Mouse (Mus musculus): ENCODE results near the gene Clspn. TPM values are rescaled to one million over a fixed set of nuclear protein-coding genes. Genes with fewer than 3 reads are reported as not detected.
A peak's percentile ranks its signal among the peaks of the same experiment; 100 is the strongest.

Gene Clspn
- 40.8 and 52.9 TPM in 2 replicates for polyA plus RNA-seq (2016; fragmentation: Nextera tagmentation; extraction: Ambion mirVana)

GRCm38 (mm10) chr4:126556809-126557711 is at the start of gene Clspn:
Gene Clspn, plus strand, starts transcription at chr4:126556935.
- WGBS, result 1% methylated on average over 54 of the region's 54 CpGs

DNA sequence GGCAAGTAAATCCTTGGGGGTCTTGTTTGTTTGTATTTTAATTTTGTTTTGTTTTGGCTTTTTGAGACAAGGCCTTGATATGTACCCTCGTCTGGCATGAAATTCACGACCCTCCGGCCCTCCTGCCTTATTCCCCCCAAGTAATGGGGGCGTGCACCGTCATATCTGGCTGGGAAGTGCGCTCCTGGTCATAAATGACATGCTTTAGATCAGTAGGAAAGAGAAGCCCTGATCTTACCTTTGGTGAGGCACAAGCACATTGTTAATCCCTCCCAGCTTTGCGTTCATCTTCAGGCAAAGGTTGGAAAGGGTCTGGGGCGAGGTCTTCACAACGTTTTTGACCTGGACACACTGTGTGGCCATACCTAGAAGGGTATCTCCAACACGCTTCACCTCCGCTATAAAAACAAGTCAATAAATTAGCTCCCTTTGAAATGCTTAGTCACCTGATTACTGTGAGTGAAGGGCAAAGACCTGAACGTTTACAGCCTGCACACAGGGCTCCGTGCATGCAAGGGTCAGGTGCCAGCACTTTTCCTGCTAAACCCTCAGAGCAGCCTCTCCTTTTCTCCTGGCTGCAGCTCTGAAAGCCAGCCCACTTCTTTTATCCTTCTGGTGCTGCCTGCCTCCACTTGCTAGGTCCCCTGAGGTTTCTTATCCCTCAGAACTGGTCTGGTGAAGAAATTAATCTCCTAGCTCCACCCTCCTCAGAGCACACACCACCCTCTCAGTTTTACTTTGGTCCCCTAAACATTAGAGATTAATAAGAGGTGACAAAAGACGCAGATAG is 48.4 kb upstream of the Clspn start:
- Histone ChIP-seq H3K4me2 (no peak overlapping the region), H3K4me1 (replicated peaks) (no peaks in the 10 kb centered on the region), H3K27ac (no peak overlapping the region), H3K36me3 (peaks cover 18% of the 10 kb centered on the region; the same call in 1 of the 2 replicates), H3K9ac (replicated peaks) (no peak overlapping the region), H3K4me3 (replicated peaks) (no peak overlapping the region), H3K9me3 (no peaks in the 10 kb centered on the region), H3K27me3 (no peaks in the 10 kb centered on the region)
- WGBS, result 62% methylated on average over 14 of the region's 14 CpGs
- ATAC-seq (ENCODE audit: insufficient number of reproducible peaks, insufficient read depth, low FRiP score, low TSS enrichment, low read depth), result no peak

More at GRCm38 (mm10) chr4:126556809-126557711, at the start of gene Clspn:
- peak; percentile 97 for ATAC-seq (ENCODE audit: insufficient number of reproducible peaks, insufficient read depth, low FRiP score, low TSS enrichment, low read depth)
- peak within 1 kb of the TSS; percentile 62 for H3K4me2 ChIP-seq
- peaks cover 13% of the 10 kb centered on the region for H3K4me1 ChIP-seq (replicated peaks)
- H3K4me3 ChIP-seq (replicated peaks), result peak within 1 kb of the TSS; percentile 69
- H3K36me3 ChIP-seq, result peaks cover 21% of the 10 kb centered on the region
- H3K9me3 ChIP-seq, result no peaks in the 10 kb centered on the region
- no peaks in the 10 kb centered on the region for H3K27me3 ChIP-seq
- peak within 1 kb of the TSS; percentile 86 for H3K27ac ChIP-seq
- peak within 1 kb of the TSS; percentile 71 for H3K9ac ChIP-seq (replicated peaks)

DNA sequence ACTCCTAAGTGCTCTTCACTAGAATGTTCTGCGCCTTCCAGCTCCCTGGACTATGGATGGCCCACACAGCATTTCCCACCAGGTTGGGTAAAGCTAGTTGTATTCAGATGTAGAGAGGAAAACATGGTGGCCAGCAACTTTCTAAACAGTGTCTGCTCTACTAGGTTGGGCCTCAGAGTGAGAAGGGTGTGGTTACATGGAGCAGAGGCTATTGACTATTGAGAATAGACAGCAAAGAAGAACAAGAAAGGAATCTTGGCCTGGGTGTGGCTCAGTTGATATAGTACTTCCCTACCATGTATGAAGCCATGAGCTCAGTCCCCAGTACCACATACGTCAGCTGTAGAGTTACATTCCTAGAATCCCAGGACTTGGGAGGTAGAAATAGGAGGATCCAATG is 47.7 kb upstream of the Clspn start:
- H3K27ac ChIP-seq, result no peak overlapping the region
- H3K4me2 ChIP-seq, result no peak overlapping the region
- no peaks in the 10 kb centered on the region for H3K9me3 ChIP-seq
- H3K9ac ChIP-seq (replicated peaks), result no peak overlapping the region
- H3K4me1 ChIP-seq (replicated peaks), result no peaks in the 10 kb centered on the region
- no peak overlapping the region for H3K4me3 ChIP-seq (replicated peaks)
- peaks cover 18% of the 10 kb centered on the region; the same call in 1 of the 2 replicates for H3K36me3 ChIP-seq
- no peak for ATAC-seq (ENCODE audit: insufficient number of reproducible peaks, insufficient read depth, low FRiP score, low TSS enrichment, low read depth)
- H3K27me3 ChIP-seq, result no peaks in the 10 kb centered on the region
- 89% methylated on average over 2 of the region's 2 CpGs for WGBS

GRCm38 (mm10) chr4:126511013-126511412 is 45.7 kb upstream of the Clspn start:
- Histone ChIP-seq H3K27me3 (no peaks in the 10 kb centered on the region), H3K9ac (replicated peaks) (no peak overlapping the region), H3K27ac (no peak overlapping the region), H3K9me3 (no peaks in the 10 kb centered on the region), H3K4me2 (no peak overlapping the region), H3K4me3 (replicated peaks) (no peak overlapping the region), H3K4me1 (replicated peaks) (no peaks in the 10 kb centered on the region), H3K36me3 (peaks cover 18% of the 10 kb centered on the region; the same call in 1 of the 2 replicates)
- WGBS, result 87% methylated on average over 5 of the region's 5 CpGs
- ATAC-seq (ENCODE audit: insufficient number of reproducible peaks, insufficient read depth, low FRiP score, low TSS enrichment, low read depth), result no peak

- H3K9me3 ChIP-seq, result no peaks in the 10 kb centered on the region
- no peak for ATAC-seq (ENCODE audit: insufficient number of reproducible peaks, insufficient read depth, low FRiP score, low TSS enrichment, low read depth)
- no peaks in the 10 kb centered on the region for H3K27me3 ChIP-seq
- no peaks in the 10 kb centered on the region for H3K4me1 ChIP-seq (replicated peaks)
- no peak overlapping the region for H3K27ac ChIP-seq
- no peak overlapping the region for H3K9ac ChIP-seq (replicated peaks)
- H3K36me3 ChIP-seq, result peaks cover 24% of the 10 kb centered on the region; the same call in 1 of the 2 replicates
- no peak overlapping the region for H3K4me2 ChIP-seq
- H3K4me3 ChIP-seq (replicated peaks), result no peak overlapping the region
- 76% methylated on average over 6 of the region's 6 CpGs for whole genome bisulfite sequencing
Observed at GRCm38 (mm10) chr4:126512308-126513066, 44.2 kb upstream of the Clspn start.

DNA sequence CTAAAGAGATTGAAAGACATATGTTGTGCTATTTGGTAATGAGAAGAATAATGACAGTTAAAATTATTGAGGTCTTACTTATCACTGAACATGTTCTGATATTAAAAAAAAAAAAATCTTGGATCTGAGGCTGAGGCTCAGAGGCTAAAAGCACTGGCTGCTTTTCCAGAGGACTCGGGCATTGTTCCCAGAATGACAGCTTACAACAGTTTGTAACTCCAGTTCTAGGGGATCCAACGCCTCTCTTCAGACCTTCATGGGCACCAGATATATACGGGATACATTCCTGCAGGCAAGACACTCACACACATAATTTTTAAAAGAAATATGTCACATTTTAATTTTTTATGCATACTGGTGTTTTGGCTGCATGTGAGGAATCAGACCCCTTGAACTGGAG is 30.6 kb upstream of the Clspn start:
- no peak overlapping the region for H3K4me3 ChIP-seq (replicated peaks)
- no peak for ATAC-seq (ENCODE audit: insufficient number of reproducible peaks, insufficient read depth, low FRiP score, low TSS enrichment, low read depth)
- no peak overlapping the region for H3K4me2 ChIP-seq
- H3K27me3 ChIP-seq, result no peaks in the 10 kb centered on the region
- 82% methylated on average over 3 of the region's 3 CpGs for whole genome bisulfite sequencing
- no peak overlapping the region for H3K27ac ChIP-seq
- H3K36me3 ChIP-seq, result no peaks in the 10 kb centered on the region
- no peaks in the 10 kb centered on the region for H3K4me1 ChIP-seq (replicated peaks)
- no peak overlapping the region for H3K9ac ChIP-seq (replicated peaks)
- H3K9me3 ChIP-seq, result no peaks in the 10 kb centered on the region

- no peak overlapping the region for H3K4me2 ChIP-seq
- H3K9me3 ChIP-seq, result no peaks in the 10 kb centered on the region
- no peak overlapping the region for H3K4me3 ChIP-seq (replicated peaks)
- ATAC-seq (ENCODE audit: insufficient number of reproducible peaks, insufficient read depth, low FRiP score, low TSS enrichment, low read depth), result no peak
- H3K36me3 ChIP-seq, result no peaks in the 10 kb centered on the region
- H3K27ac ChIP-seq, result no peak overlapping the region
- H3K9ac ChIP-seq (replicated peaks), result no peak overlapping the region
- no peaks in the 10 kb centered on the region for H3K27me3 ChIP-seq
- no peaks in the 10 kb centered on the region for H3K4me1 ChIP-seq (replicated peaks)
- 94% methylated on average over 5 of the region's 5 CpGs for WGBS
Observed at GRCm38 (mm10) chr4:126526828-126527227, 29.9 kb upstream of the Clspn start.

DNA sequence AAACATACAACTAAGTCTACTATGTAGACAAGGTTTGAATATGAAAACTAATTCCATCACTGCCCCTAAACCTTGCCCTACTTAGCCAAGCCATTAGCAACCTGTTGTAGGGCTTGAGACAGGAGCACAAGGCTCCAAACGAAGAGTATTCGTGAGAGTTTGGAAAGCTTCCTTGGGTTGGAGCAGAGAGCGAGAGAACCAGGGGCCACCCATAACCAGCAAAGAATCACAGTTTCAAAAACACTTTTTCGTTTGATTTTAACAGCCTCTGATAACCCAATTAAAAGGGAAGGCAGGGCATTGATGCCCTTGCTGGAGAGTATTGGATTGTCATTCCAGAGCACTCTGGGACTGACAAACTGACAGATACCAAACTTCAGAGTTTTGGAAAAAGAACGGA is 24.4 kb upstream of the Clspn start:
- H3K27ac ChIP-seq, result no peak overlapping the region
- ATAC-seq (ENCODE audit: insufficient number of reproducible peaks, insufficient read depth, low FRiP score, low TSS enrichment, low read depth), result no peak
- WGBS, result 34% methylated on average over 5 of the region's 5 CpGs
- peak overlapping the region; percentile 90 for H3K4me2 ChIP-seq
- peak overlapping the region; percentile 95 for H3K4me3 ChIP-seq (replicated peaks)
- no peaks in the 10 kb centered on the region for H3K36me3 ChIP-seq
- H3K27me3 ChIP-seq, result peaks cover 15% of the 10 kb centered on the region; the same call in 1 of the 2 replicates
- H3K9ac ChIP-seq (replicated peaks), result no peak overlapping the region
- peaks cover 3% of the 10 kb centered on the region for H3K4me1 ChIP-seq (replicated peaks)
- no peaks in the 10 kb centered on the region for H3K9me3 ChIP-seq

DNA sequence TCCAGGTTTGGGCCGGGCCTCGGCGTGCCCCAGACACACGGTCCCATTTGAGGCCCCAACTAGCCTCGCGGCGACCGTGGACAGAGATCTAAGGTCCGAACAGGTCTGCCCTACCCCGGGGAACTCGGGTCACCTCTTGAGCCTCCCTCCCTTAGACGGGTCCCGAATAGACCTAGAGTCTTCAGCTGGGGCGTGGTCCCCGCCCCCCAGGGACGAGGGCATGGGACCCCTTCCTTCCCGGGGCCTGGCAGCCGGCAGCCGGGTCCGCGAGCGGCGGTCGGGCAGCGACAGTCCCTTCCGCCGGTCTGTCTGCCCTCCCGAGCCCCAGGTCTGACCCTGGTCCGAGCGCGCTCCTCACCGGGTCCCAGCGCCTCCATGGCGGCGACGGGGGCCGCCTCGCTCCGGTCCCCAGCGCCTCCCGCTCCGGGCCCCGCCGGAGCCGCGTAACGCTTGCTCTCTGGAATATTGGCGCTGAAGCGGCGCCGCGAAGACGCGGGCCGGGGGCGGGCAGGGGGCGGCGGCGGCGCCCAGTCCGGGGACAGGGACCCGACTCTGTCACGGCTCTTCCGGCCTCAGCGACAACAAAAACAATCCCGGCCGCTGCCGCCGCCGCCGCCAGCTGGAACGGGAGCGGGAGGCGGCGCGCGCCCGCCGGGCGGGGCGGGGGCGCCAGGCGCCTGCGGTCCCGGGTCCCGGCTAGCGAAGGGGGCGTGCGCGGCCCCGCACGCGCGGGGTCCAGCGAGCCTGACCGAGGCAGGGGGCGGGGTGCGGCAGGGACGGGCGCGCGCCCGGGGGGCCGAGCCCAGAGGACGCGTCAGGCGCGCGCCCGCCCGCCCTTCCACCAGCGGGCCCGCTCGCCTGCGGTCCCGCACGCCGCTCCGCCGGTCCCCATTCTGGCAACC is 23.7 kb upstream of the Clspn start, which contains the start of gene Ago4:
Ago4 (minus strand) TSS at position 646 of the 902 bp plus-strand sequence.
- Histone ChIP-seq H3K36me3 (no peaks in the 10 kb centered on the region), H3K4me3 (replicated peaks) (peak within 1 kb of the TSS; percentile 95), H3K27me3 (peaks cover 15% of the 10 kb centered on the region; the same call in 1 of the 2 replicates), H3K27ac (no peak within 1 kb of the TSS), H3K4me1 (replicated peaks) (peaks cover 3% of the 10 kb centered on the region), H3K9ac (replicated peaks) (peak within 1 kb of the TSS; percentile 87), H3K4me2 (peak within 1 kb of the TSS; percentile 90), H3K9me3 (no peaks in the 10 kb centered on the region)
- under 1% methylated on average over 84 of the region's 120 CpGs for WGBS
- ATAC-seq (ENCODE audit: insufficient number of reproducible peaks, insufficient read depth, low FRiP score, low TSS enrichment, low read depth), result peak; percentile 89

DNA sequence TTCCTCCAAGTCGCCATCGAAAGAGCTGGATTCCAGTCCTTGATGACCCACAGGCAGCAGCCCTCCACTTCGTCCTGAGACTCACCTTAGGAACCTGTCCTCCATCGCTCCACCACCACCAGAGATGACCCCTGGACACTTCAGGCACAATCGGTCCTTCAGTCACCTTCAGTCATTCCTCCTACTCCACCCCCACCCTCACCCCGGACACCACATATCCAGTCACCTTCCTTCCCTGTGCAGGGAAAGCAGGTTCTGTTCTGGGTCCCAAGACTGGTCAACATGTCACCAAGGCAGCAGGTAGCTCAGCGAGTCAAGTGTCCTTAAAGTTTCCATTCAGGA is 23.0 kb upstream of the Clspn start:
- Histone ChIP-seq H3K27me3 (peaks cover 15% of the 10 kb centered on the region; the same call in 1 of the 2 replicates), H3K27ac (no peak overlapping the region), H3K9me3 (no peaks in the 10 kb centered on the region), H3K4me2 (peak overlapping the region; percentile 90), H3K4me3 (replicated peaks) (peak overlapping the region; percentile 95), H3K9ac (replicated peaks) (peak overlapping the region; percentile 87), H3K36me3 (no peaks in the 10 kb centered on the region), H3K4me1 (replicated peaks) (peaks cover 3% of the 10 kb centered on the region)
- peak; percentile 39; the same call in 1 of the 2 replicates for ATAC-seq (ENCODE audit: insufficient number of reproducible peaks, insufficient read depth, low FRiP score, low TSS enrichment, low read depth)
- WGBS, result 10% methylated on average over 7 of the region's 7 CpGs

Measured in limb, embryonic 12.5 days (tissue).